Mouse (Mus musculus) midbrain, embryonic 15.5 days (tissue): ENCODE results near the gene Syngap1. TPM values are rescaled to one million over a fixed set of nuclear protein-coding genes. Genes with fewer than 3 reads are reported as not detected.

ENCODE experiments used
- microRNA-seq: library from miRNA; unstranded; fragments of <30 nt; microRNA quantifications from one replicate; pipeline ENCODE4, GENCODE M21; 2016
- polyA plus RNA-seq: library from polyadenylated mRNA; unstranded; fragments of >200 nt; fragmentation: Nextera tagmentation; extraction: Ambion mirVana; gene quantifications from 2 replicates; pipeline ENCODE4 v1.2.1, GENCODE M21; 2015

Gene Syngap1
- polyA plus RNA-seq, 1 experiment from 2014 or later, result 7.3 TPM

Small RNAs within 50 kb of the gene (microRNA-seq; reads per million reads assigned to microRNA genes)
- gene Gm27775 (not detected), gene Mir3083 (1.5 reads per million), gene Mir6968 (not detected)

Other genes with a start within 250 kb of the Syngap1 start
- gene Crebrf, start 225.6 kb upstream of the Syngap1 start, polyA plus RNA-seq, result 11.8 and 14.8 TPM in 2 replicates
- 60.6 and 61.5 TPM in 2 replicates for gene Bnip1, start 160.2 kb upstream of the Syngap1 start, polyA plus RNA-seq
- gene Nkx2-5, start 96.2 kb upstream of the Syngap1 start, polyA plus RNA-seq, result 0.10 and 0.92 TPM in 2 replicates
- 3.3 and 3.5 TPM in 2 replicates for gene Kifc5b, start 24.2 kb upstream of the Syngap1 start, polyA plus RNA-seq
- 27.2 and 29.5 TPM in 2 replicates for gene Phf1, start 8.2 kb upstream of the Syngap1 start, polyA plus RNA-seq
- gene Cuta, start 1.7 kb upstream of the Syngap1 start, polyA plus RNA-seq, result 127 and 131 TPM in 2 replicates
- 15.4 and 16.9 TPM in 2 replicates for gene Zbtb9, start 31.9 kb downstream of the Syngap1 start, polyA plus RNA-seq
- gene Bak1, start 87.8 kb downstream of the Syngap1 start, polyA plus RNA-seq, result 3.5 and 4.2 TPM in 2 replicates
- gene Itpr3, start 116.1 kb downstream of the Syngap1 start, polyA plus RNA-seq, result 0.78 and 0.80 TPM in 2 replicates
- 365 and 372 TPM in 2 replicates for gene Uqcc2, start 192.7 kb downstream of the Syngap1 start, polyA plus RNA-seq
- gene Ip6k3, start 226.5 kb downstream of the Syngap1 start, polyA plus RNA-seq, result 0.21 and 0.40 TPM in 2 replicates